Mouse (Mus musculus) olfactory bulb, adult 2 months (tissue): Measurements from ENCODE around the gene Zswim4. TPM values are rescaled to one million over a fixed set of nuclear protein-coding genes. Genes with fewer than 3 reads are reported as not detected.
"Not testable (repeated sequence)": the region's sequence is repeated elsewhere in the genome, so short reads cannot be mapped to it uniquely, and the experiment has no call there.

ENCODE experiments used
- H3K27ac ChIP-seq: fragments of 200-500 bp; 2 replicates; pipeline ENCODE4 v1.5.1; 2012; ENCODE audit warnings: low read depth, low read length; ENCODE audit not compliant: insufficient read depth
- H3K4me1 ChIP-seq: fragments of 200-500 bp; 2 replicates; pipeline ENCODE4 v1.6.1; 2012; ENCODE audit warnings: low read length; ENCODE audit not compliant: control insufficient read depth, insufficient read depth
- H3K4me3 ChIP-seq: fragments of 200-500 bp; 2 replicates; pipeline ENCODE4 v1.5.1; 2012; ENCODE audit warnings: mild to moderate bottlenecking, low read depth, low read length, moderate library complexity; ENCODE audit not compliant: insufficient read depth
- CTCF ChIP-seq: fragments of 200-500 bp; IDR thresholded peaks from 2 replicates; pipeline ENCODE4 v1.5.1; 2012; ENCODE audit warnings: low read depth, mild to moderate bottlenecking, low read length, moderate library complexity; ENCODE audit not compliant: insufficient read depth
- POLR2A ChIP-seq: fragments of 200-500 bp; IDR thresholded peaks from 2 replicates; pipeline ENCODE4 v1.6.1; 2012; ENCODE audit warnings: mild to moderate bottlenecking, low read depth, low read length, moderate library complexity; ENCODE audit not compliant: insufficient read depth
- WGBS: fragments of 180-500 bp; shearing (Covaris S2); methylation state at CpG from one replicate; pipeline ENCODE4 v1.1.7; 2018; 5-methylcytosine and 5-hydroxymethylcytosine counted together
- polyA plus RNA-seq: library from polyadenylated mRNA; stranded (reverse); fragments of >200 nt; gene quantifications from 2 replicates; pipeline ENCODE4 v1.2.4, GENCODE M21; 2012; ENCODE audit warnings: low replicate concordance; ENCODE audit not compliant: missing spikeins, insufficient read depth, insufficient read length

The Zswim4 gene
- polyA plus RNA-seq = 65.7 TPM in 1 of 2 replicates, not detected in the other

- TF ChIP-seq CTCF = no peak
- peak; percentile 43; the same call in 1 of the 2 replicates for TF ChIP-seq POLR2A
- H3K4me1 ChIP-seq = peaks cover 14% of the 10 kb centered on the region
- under 1% methylated on average over 35 of the region's 35 CpGs for WGBS
- H3K4me3 ChIP-seq = peak within 1 kb of the TSS; percentile 73
- peak within 1 kb of the TSS; percentile 42; the same call in 1 of the 2 replicates for H3K27ac ChIP-seq
Observed at GRCm38 (mm10) chr8:84236998-84237473, at the start of gene Zswim4. TSS of gene Zswim4 (minus strand) at chr8:84237055.

- WGBS = 53% methylated on average over 5 of the region's 5 CpGs
Observed at GRCm38 (mm10) chr8:84285665-84286064, 48.8 kb upstream of the Zswim4 start.

GRCm38 (mm10) chr8:84284608-84285063 is 47.8 kb upstream of the Zswim4 start:
- Histone ChIP-seq H3K4me3 (no peak overlapping the region), H3K27ac (no peak overlapping the region), H3K4me1 (peaks cover 9% of the 10 kb centered on the region)
- WGBS = 22% methylated on average over 9 of the region's 9 CpGs
- TF ChIP-seq POLR2A (no peak), CTCF (no peak)

More at GRCm38 (mm10) chr8:84285665-84286064, 48.8 kb upstream of the Zswim4 start:
- not testable (repeated sequence) for H3K27ac ChIP-seq, H3K4me3 ChIP-seq, H3K4me1 ChIP-seq

GRCm38 (mm10) chr8:84280777-84281176 is 43.9 kb upstream of the Zswim4 start:
- TF ChIP-seq CTCF (no peak), POLR2A (no peak)
- 85% methylated on average over 10 of the region's 10 CpGs for WGBS
- H3K27ac ChIP-seq = no peak overlapping the region
- peaks cover 9% of the 10 kb centered on the region for H3K4me1 ChIP-seq
- no peak overlapping the region for H3K4me3 ChIP-seq

- H3K4me1 ChIP-seq = no peaks in the 10 kb centered on the region
- no peak overlapping the region for H3K4me3 ChIP-seq
- TF ChIP-seq CTCF (no peak), POLR2A (no peak)
- 75% methylated on average over 1 of the region's 1 CpGs for WGBS
- H3K27ac ChIP-seq = no peak overlapping the region
Observed at GRCm38 (mm10) chr8:84276447-84276846, 39.6 kb upstream of the Zswim4 start.

GRCm38 (mm10) chr8:84273968-84274367 is 37.1 kb upstream of the Zswim4 start:
- 82% methylated on average over 3 of the region's 3 CpGs for WGBS
- Histone ChIP-seq H3K27ac (no peak overlapping the region), H3K4me1 (peaks cover 3% of the 10 kb centered on the region), H3K4me3 (no peak overlapping the region)
- no peak for TF ChIP-seq POLR2A
- no peak for TF ChIP-seq CTCF

- 90% methylated on average over 4 of the region's 4 CpGs for WGBS
- H3K27ac ChIP-seq = no peak overlapping the region
Observed at GRCm38 (mm10) chr8:84272302-84272701, 35.4 kb upstream of the Zswim4 start.

GRCm38 (mm10) chr8:84269950-84270773 is 33.3 kb upstream of the Zswim4 start, which contains the start of gene Ccdc130:
TSS of gene Ccdc130 (minus strand) at chr8:84270380.
- TF ChIP-seq CTCF (no peak), POLR2A (peak; percentile 86)
- Histone ChIP-seq H3K4me3 (peak within 1 kb of the TSS; percentile 74), H3K4me1 (peaks cover 3% of the 10 kb centered on the region), H3K27ac (peak within 1 kb of the TSS; percentile 40)
- under 1% methylated on average over 44 of the region's 44 CpGs for WGBS

More at GRCm38 (mm10) chr8:84272302-84272701, 35.4 kb upstream of the Zswim4 start:
- Histone ChIP-seq H3K4me1 (peaks cover 3% of the 10 kb centered on the region), H3K4me3 (no peak overlapping the region)
- TF ChIP-seq POLR2A (no peak), CTCF (no peak)

GRCm38 (mm10) chr8:84261098-84261497 is 24.2 kb upstream of the Zswim4 start:
- WGBS = 96% methylated on average over 4 of the region's 4 CpGs
- Histone ChIP-seq H3K4me3 (no peak overlapping the region), H3K27ac (no peak overlapping the region), H3K4me1 (peaks cover 6% of the 10 kb centered on the region)
- TF ChIP-seq CTCF (no peak), POLR2A (no peak)
